Mouse (Mus musculus): ENCODE measurements around the gene Id1. TPM values are rescaled to one million over a fixed set of nuclear protein-coding genes. Genes with fewer than 3 reads are reported as not detected.

Id1 gene
- polyA plus RNA-seq, 1 experiment from 2014 or later = 124 TPM

- Histone ChIP-seq H3K4me1 (peaks cover 41% of the 10 kb centered on the region), H3K27me3 (ENCODE audit: insufficient read depth, poor library complexity, severe bottlenecking) (no peaks in the 10 kb centered on the region), H3K4me3 (peak overlapping the region; percentile 44), H3K36me3 (no peaks in the 10 kb centered on the region), H3K27ac (peak overlapping the region; percentile 84), H3K9me3 (no peaks in the 10 kb centered on the region)
- WGBS = 13% methylated on average over 5 of the region's 7 CpGs
- DNase-seq (ENCODE audit: low spot score) = no peak
Observed at GRCm38 (mm10) chr2:152765045-152765674, 29.1 kb downstream of the Id1 start.

DNA sequence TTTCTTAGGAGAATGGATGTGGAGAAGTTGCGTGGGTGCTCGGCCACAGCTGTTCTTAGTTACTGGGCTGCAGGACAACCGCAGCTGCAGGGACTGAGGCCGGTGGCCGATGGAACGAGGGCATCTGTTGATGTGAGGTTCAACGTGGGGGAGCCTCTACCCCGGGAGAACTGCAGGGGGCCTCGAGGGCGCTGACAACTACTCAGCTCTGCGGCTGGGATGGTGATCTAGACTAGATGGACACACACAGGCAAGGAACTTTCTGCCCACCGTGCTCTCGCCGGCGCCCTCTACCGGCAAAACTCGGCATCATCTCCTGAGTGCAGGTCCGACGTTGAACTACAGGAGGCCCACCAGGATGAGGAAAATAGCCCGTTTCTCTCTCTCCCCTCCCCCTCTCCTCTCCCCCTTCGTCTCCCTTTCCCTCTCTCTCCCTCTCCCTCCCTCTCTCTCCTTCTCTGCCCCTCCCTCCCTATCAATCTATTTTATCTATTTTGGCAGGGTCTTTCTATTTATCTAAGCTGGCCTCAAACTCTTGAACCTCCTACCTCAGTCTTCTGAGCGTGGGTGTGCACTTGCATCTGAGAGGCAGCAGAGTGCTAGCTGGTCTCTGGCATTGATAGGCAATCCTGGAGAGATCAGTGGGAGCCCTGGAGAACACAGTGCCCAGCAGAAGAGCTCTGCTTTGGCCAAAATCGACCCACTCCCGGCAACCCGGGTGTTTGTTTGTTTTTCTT, 30.5 kb downstream of the Id1 start:
- 14% methylated on average over 25 of the region's 25 CpGs for WGBS
- peak; percentile 95 for DNase-seq (ENCODE audit: low spot score)
- Histone ChIP-seq H3K4me3 (peak overlapping the region; percentile 13), H3K9me3 (no peaks in the 10 kb centered on the region), H3K27me3 (ENCODE audit: insufficient read depth, poor library complexity, severe bottlenecking) (no peaks in the 10 kb centered on the region), H3K27ac (peak overlapping the region; percentile 64), H3K36me3 (no peaks in the 10 kb centered on the region), H3K4me1 (peaks cover 41% of the 10 kb centered on the region)

- peaks cover 44% of the 10 kb centered on the region for H3K4me1 ChIP-seq
- DNase-seq (ENCODE audit: low spot score) = no peak
- no peaks in the 10 kb centered on the region for H3K27me3 ChIP-seq (ENCODE audit: insufficient read depth, poor library complexity, severe bottlenecking)
- H3K4me3 ChIP-seq = no peak overlapping the region
- no peaks in the 10 kb centered on the region for H3K36me3 ChIP-seq
- H3K27ac ChIP-seq = 0 out of 2 replicates have a peak overlapping the region, but pooled peaks have one; percentile 64
- 55% methylated on average over 12 of the region's 12 CpGs for WGBS
- no peaks in the 10 kb centered on the region for H3K9me3 ChIP-seq
Observed at GRCm38 (mm10) chr2:152767618-152768271, 31.7 kb downstream of the Id1 start.

DNA sequence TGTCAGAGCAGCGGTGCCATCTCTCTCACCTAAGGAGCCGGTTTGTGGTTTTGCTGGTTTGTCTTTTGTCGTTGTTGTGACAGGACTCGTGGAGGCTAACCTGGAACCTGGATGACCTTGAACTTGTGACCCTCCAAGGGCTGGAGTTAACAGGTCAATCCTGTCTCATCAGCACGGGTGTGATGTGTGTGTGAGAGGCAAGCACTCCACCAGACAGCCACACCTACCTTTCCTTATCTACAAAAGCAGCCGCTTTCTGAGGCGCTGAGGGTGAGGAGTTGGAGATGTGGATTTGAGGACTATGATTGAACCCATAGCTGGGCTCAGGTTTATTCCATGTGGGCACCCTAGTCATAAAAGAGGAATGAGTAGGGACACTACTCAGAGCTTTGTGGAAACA, 33.6 kb downstream of the Id1 start:
- peaks cover 32% of the 10 kb centered on the region for H3K4me1 ChIP-seq
- no peaks in the 10 kb centered on the region for H3K36me3 ChIP-seq
- no peak overlapping the region for H3K27ac ChIP-seq
- DNase-seq (ENCODE audit: low spot score) = no peak
- WGBS = 64% methylated on average over 7 of the region's 7 CpGs
- no peak overlapping the region for H3K4me3 ChIP-seq
- no peaks in the 10 kb centered on the region for H3K27me3 ChIP-seq (ENCODE audit: insufficient read depth, poor library complexity, severe bottlenecking)
- H3K9me3 ChIP-seq = no peaks in the 10 kb centered on the region

- Histone ChIP-seq H3K36me3 (no peaks in the 10 kb centered on the region), H3K4me1 (peaks cover 15% of the 10 kb centered on the region), H3K27ac (no peak overlapping the region), H3K9me3 (no peaks in the 10 kb centered on the region), H3K27me3 (ENCODE audit: insufficient read depth, poor library complexity, severe bottlenecking) (no peaks in the 10 kb centered on the region), H3K4me3 (no peak overlapping the region)
- WGBS = 86% methylated on average over 9 of the region's 9 CpGs
- DNase-seq (ENCODE audit: low spot score) = no peak
Observed at GRCm38 (mm10) chr2:152771571-152771970, 35.5 kb downstream of the Id1 start.

- DNase-seq (ENCODE audit: low spot score) = no peak
- no peaks in the 10 kb centered on the region for H3K36me3 ChIP-seq
- H3K27ac ChIP-seq = no peak overlapping the region
- no peak overlapping the region for H3K4me3 ChIP-seq
- no peaks in the 10 kb centered on the region for H3K9me3 ChIP-seq
- no peaks in the 10 kb centered on the region for H3K27me3 ChIP-seq (ENCODE audit: insufficient read depth, poor library complexity, severe bottlenecking)
- H3K4me1 ChIP-seq = 0 out of 2 replicates have a peak, but pooled peaks cover 10% of the 10 kb centered on the region
- 31% methylated on average over 1 of the region's 1 CpGs for WGBS
Observed at GRCm38 (mm10) chr2:152772231-152772630, 36.2 kb downstream of the Id1 start.

DNA sequence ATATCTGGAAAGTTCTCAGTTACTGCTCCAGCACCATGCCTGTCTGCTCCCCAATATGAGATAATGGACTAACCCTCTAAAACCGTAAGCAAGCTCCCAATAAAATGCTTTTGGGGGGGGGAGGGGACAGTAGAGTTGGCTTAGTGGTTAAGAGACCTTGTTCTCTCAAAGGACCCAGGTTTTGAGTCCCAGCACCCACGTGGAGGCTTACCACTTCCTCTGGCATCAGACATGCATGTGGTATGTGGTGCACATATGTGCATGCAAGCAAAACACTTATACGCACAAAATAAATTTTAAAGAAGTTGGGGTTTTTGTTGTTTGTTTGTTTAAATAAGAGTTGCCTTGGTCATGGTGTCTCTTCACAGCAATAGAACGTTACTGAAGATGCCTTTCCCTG, 39.3 kb downstream of the Id1 start:
- peaks cover 9% of the 10 kb centered on the region for H3K36me3 ChIP-seq
- H3K27me3 ChIP-seq (ENCODE audit: insufficient read depth, poor library complexity, severe bottlenecking) = no peaks in the 10 kb centered on the region
- no peak overlapping the region for H3K27ac ChIP-seq
- DNase-seq (ENCODE audit: low spot score) = no peak
- H3K4me1 ChIP-seq = 0 out of 2 replicates have a peak, but pooled peaks cover 9% of the 10 kb centered on the region
- no peak overlapping the region for H3K4me3 ChIP-seq
- no peaks in the 10 kb centered on the region for H3K9me3 ChIP-seq
- 82% methylated on average over 4 of the region's 4 CpGs for WGBS

DNA sequence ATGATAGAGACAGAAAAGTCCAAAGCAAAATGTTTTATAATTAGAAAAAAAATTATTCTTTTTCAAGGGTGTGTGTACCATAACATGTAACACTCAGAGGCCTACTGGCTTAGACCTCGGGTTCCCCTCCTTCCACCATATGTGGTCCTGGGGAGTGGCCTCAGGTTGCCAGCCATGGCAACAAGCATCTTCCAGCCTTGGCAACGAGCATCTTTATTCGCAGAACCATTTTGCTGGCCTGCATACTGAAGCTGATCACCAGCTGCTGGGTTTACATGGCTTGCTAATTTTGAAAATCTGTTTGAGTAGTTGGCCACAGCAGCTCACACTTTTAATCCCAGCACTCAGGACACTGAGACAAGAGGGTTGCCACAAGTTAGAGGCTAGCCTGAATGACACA, 40.0 kb downstream of the Id1 start:
- Histone ChIP-seq H3K4me1 (peaks cover 15% of the 10 kb centered on the region), H3K27me3 (ENCODE audit: insufficient read depth, poor library complexity, severe bottlenecking) (no peaks in the 10 kb centered on the region), H3K9me3 (no peaks in the 10 kb centered on the region), H3K4me3 (no peak overlapping the region), H3K27ac (no peak overlapping the region), H3K36me3 (peaks cover 15% of the 10 kb centered on the region)
- no peak for DNase-seq (ENCODE audit: low spot score)
- WGBS = 89% methylated on average over 3 of the region's 3 CpGs

DNA sequence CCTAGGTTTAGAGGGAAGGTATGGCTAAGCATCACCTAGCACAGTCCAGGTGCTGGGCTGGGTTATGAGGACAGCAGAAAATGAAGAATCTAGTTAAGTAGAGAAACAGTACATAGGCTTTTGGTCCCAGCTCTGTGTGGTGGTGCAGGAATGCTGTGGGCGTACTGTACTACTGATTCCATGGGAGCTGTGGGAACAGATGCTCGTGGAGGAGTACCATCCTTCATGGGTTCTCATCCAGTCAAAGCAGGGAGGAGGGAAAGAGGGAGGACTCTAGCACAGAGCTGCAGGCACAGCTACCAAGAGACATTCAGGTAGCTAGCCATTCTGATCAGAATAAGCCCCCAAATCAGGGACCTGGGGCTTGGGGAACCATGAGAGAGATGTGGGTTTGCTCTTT, 40.4 kb downstream of the Id1 start:
- H3K4me3 ChIP-seq = no peak overlapping the region
- H3K36me3 ChIP-seq = peaks cover 19% of the 10 kb centered on the region
- no peak for DNase-seq (ENCODE audit: low spot score)
- 81% methylated on average over 2 of the region's 2 CpGs for WGBS
- no peaks in the 10 kb centered on the region for H3K27me3 ChIP-seq (ENCODE audit: insufficient read depth, poor library complexity, severe bottlenecking)
- no peak overlapping the region for H3K27ac ChIP-seq
- no peaks in the 10 kb centered on the region for H3K9me3 ChIP-seq
- peaks cover 19% of the 10 kb centered on the region for H3K4me1 ChIP-seq

GRCm38 (mm10) chr2:152777081-152777480, 41.0 kb downstream of the Id1 start:
- no peak for DNase-seq (ENCODE audit: low spot score)
- Histone ChIP-seq H3K36me3 (peaks cover 26% of the 10 kb centered on the region), H3K27me3 (ENCODE audit: insufficient read depth, poor library complexity, severe bottlenecking) (no peaks in the 10 kb centered on the region), H3K9me3 (no peaks in the 10 kb centered on the region), H3K4me3 (no peak overlapping the region), H3K27ac (no peak overlapping the region), H3K4me1 (peaks cover 23% of the 10 kb centered on the region)
- 90% methylated on average over 3 of the region's 3 CpGs for WGBS

DNA sequence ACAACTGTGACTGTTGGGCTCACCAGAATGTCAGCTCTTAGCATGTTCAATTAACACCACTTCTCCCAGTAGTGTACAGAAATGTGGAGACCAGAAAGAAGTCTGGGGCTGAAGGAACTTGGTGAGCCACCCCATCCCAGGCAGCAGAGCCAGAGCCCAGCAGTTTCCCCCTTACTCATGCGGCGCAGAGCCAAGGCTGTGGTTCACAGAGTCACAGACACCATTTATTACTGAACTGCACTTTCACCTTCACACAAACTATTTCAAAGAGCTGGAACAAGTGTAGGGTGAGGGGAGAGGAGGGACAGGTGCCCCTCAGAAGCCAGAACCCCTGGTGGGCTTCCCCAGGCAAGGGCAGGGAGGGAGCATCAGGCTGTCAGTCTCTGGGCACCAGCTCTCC, 44.4 kb downstream of the Id1 start:
- 94% methylated on average over 2 of the region's 2 CpGs for WGBS

GRCm38 (mm10) chr2:152781031-152781711, 45.1 kb downstream of the Id1 start:
- H3K4me1 ChIP-seq = peaks cover 54% of the 10 kb centered on the region
- no peaks in the 10 kb centered on the region for H3K9me3 ChIP-seq
- peaks cover 35% of the 10 kb centered on the region for H3K36me3 ChIP-seq
- 86% methylated on average over 3 of the region's 3 CpGs for WGBS
- no peaks in the 10 kb centered on the region for H3K27me3 ChIP-seq (ENCODE audit: insufficient read depth, poor library complexity, severe bottlenecking)
- no peak overlapping the region for H3K4me3 ChIP-seq
- H3K27ac ChIP-seq = peak overlapping the region; percentile 70
- no peak for DNase-seq (ENCODE audit: low spot score)

More for the DNA sequence above, 44.4 kb downstream of the Id1 start:
- Histone ChIP-seq H3K4me1 (peaks cover 47% of the 10 kb centered on the region), H3K27ac (peak overlapping the region; percentile 60; the same call in 1 of the 2 replicates), H3K27me3 (ENCODE audit: insufficient read depth, poor library complexity, severe bottlenecking) (no peaks in the 10 kb centered on the region), H3K4me3 (no peak overlapping the region), H3K9me3 (no peaks in the 10 kb centered on the region), H3K36me3 (peaks cover 35% of the 10 kb centered on the region)
- DNase-seq (ENCODE audit: low spot score) = no peak
